Comparison of ENCODE assay signal across 8 mouse cellular contexts in genomic region chr11:94936045-94936444, GRCm38 (mm10). TPM values are rescaled to one million over a fixed set of nuclear protein-coding genes. Genes with fewer than 3 reads are reported as not detected.
DNase-seq lines count a peak whose midpoint lies in the region; ATAC-seq lines count a peak whose summit lies in the region.

Gene Col1a1, plus strand, starts transcription at chr11:94936224.

- H3K4me2 ChIP-seq in forebrain, embryonic 16.5 days (ENCODE audit: low read length), result peak within 1 kb of the TSS; percentile 58
- peak within 1 kb of the TSS; percentile 24 for H3K4me2 ChIP-seq in hindbrain, embryonic 11.5 days (replicated peaks; ENCODE audit: low read depth, low read length)
- peak within 1 kb of the TSS; percentile 61 for H3K4me2 ChIP-seq in neural tube, embryonic 12.5 days (replicated peaks)

- 20% methylated on average over 19 of the region's 19 CpGs for WGBS in forebrain, embryonic 16.5 days
- WGBS in hindbrain, embryonic 11.5 days, result 14% methylated on average over 19 of the region's 19 CpGs
- WGBS in neural tube, embryonic 12.5 days, result 9% methylated on average over 19 of the region's 19 CpGs

- H3K4me1 ChIP-seq in megakaryocyte, embryonic 14.5 days, result peaks cover 25% of the 10 kb centered on the region
- H3K4me1 ChIP-seq in forebrain, embryonic 16.5 days (replicated peaks; ENCODE audit: control insufficient read depth, insufficient read depth, low read length), result peaks cover 14% of the 10 kb centered on the region
- H3K4me1 ChIP-seq in hindbrain, embryonic 11.5 days (replicated peaks; ENCODE audit: control insufficient read depth, insufficient read depth, low read length), result no peaks in the 10 kb centered on the region
- peaks cover 13% of the 10 kb centered on the region for H3K4me1 ChIP-seq in neural tube, embryonic 12.5 days

- peak within 1 kb of the TSS; percentile 88 for H3K4me3 ChIP-seq in megakaryocyte, embryonic 14.5 days (replicated peaks)
- H3K4me3 ChIP-seq in forebrain, embryonic 16.5 days (replicated peaks; ENCODE audit: low read length), result peak within 1 kb of the TSS; percentile 19
- peak within 1 kb of the TSS; percentile 24 for H3K4me3 ChIP-seq in hindbrain, embryonic 11.5 days (ENCODE audit: low read depth, low read length)
- H3K4me3 ChIP-seq in neural tube, embryonic 12.5 days, result peak within 1 kb of the TSS; percentile 23

- ATAC-seq in megakaryocyte, adult 5-6 weeks (ENCODE audit: poor library complexity, severe bottlenecking), result no peak
- no peak for ATAC-seq in forebrain, embryonic 16.5 days
- ATAC-seq in hindbrain, embryonic 11.5 days (ENCODE audit: low FRiP score), result 0 out of 2 replicates have a peak, but pooled peaks have one; percentile 41
- ATAC-seq in neural tube, embryonic 12.5 days (ENCODE audit: low FRiP score, low read depth), result no peak
- ATAC-seq in erythroblast, adult 5-6 weeks (replicated peaks; ENCODE audit: low FRiP score, poor library complexity, severe bottlenecking), result no peak

- H3K36me3 ChIP-seq in megakaryocyte, embryonic 14.5 days (replicated peaks; ENCODE audit: low read length), result no peaks in the 10 kb centered on the region
- no peaks in the 10 kb centered on the region for H3K36me3 ChIP-seq in forebrain, embryonic 16.5 days (ENCODE audit: control insufficient read depth, insufficient read depth)
- H3K36me3 ChIP-seq in hindbrain, embryonic 11.5 days (ENCODE audit: control insufficient read depth, insufficient read depth, low read length), result no peaks in the 10 kb centered on the region
- no peaks in the 10 kb centered on the region for H3K36me3 ChIP-seq in neural tube, embryonic 12.5 days

- peaks cover 86% of the 10 kb centered on the region for H3K27me3 ChIP-seq in megakaryocyte, embryonic 14.5 days (replicated peaks)
- H3K27me3 ChIP-seq in forebrain, embryonic 16.5 days (replicated peaks; ENCODE audit: control insufficient read depth, insufficient read depth, low read length), result peaks cover 34% of the 10 kb centered on the region
- peaks cover 46% of the 10 kb centered on the region for H3K27me3 ChIP-seq in hindbrain, embryonic 11.5 days (ENCODE audit: control insufficient read depth, insufficient read depth, low read length)
- H3K27me3 ChIP-seq in neural tube, embryonic 12.5 days (replicated peaks), result peaks cover 59% of the 10 kb centered on the region

- H3K9ac ChIP-seq in forebrain, embryonic 16.5 days (replicated peaks; ENCODE audit: low read depth, low read length), result no peak within 1 kb of the TSS
- H3K9ac ChIP-seq in hindbrain, embryonic 11.5 days (ENCODE audit: low read depth, low read length), result no peak within 1 kb of the TSS
- H3K9ac ChIP-seq in neural tube, embryonic 12.5 days, result 0 out of 2 replicates have a peak within 1 kb of the TSS, but pooled peaks have one; percentile 1

- no peaks in the 10 kb centered on the region for H3K9me3 ChIP-seq in megakaryocyte, embryonic 14.5 days
- no peaks in the 10 kb centered on the region for H3K9me3 ChIP-seq in forebrain, embryonic 16.5 days (ENCODE audit: control insufficient read depth, low read length)
- H3K9me3 ChIP-seq in hindbrain, embryonic 11.5 days (ENCODE audit: control insufficient read depth, low read length), result no peaks in the 10 kb centered on the region
- no peaks in the 10 kb centered on the region for H3K9me3 ChIP-seq in neural tube, embryonic 12.5 days

- H3K27ac ChIP-seq in forebrain, embryonic 16.5 days (ENCODE audit: low read length), result no peak within 1 kb of the TSS
- no peak within 1 kb of the TSS for H3K27ac ChIP-seq in hindbrain, embryonic 11.5 days (ENCODE audit: low read depth, low read length)
- H3K27ac ChIP-seq in neural tube, embryonic 12.5 days, result no peak within 1 kb of the TSS

- DNase-seq in hindbrain, embryonic 11.5 days (ENCODE audit: low spot score), result no peak
- DNase-seq in liver, result peak; percentile 61
- no peak for DNase-seq in cerebellum, adult 8-10 months

RNA-seq across cellular contexts. Expression of gene Col1a1, which starts in this region (rescaled TPM):
- not detected in 2 replicates for polyA plus RNA-seq in megakaryocyte, embryonic 14.5 days (2012; ENCODE audit: insufficient read depth, low replicate concordance)
- 0.36 and 0.42 TPM in 2 replicates for total RNA-seq in megakaryocyte, adult 5-6 weeks (2015)
- 0.49 and 4.8 TPM in 2 replicates for total RNA-seq in megakaryocyte, adult 5-6 weeks (2017)
- 45.0 and 166 TPM in 2 replicates for polyA plus RNA-seq in forebrain, embryonic 16.5 days (2015; fragmentation: Nextera tagmentation; extraction: Ambion mirVana)
- polyA plus RNA-seq in hindbrain, embryonic 11.5 days (2014; fragmentation: Nextera tagmentation; extraction: Ambion mirVana), result 122 and 135 TPM in 2 replicates
- 209 and 219 TPM in 2 replicates for polyA plus RNA-seq in neural tube, embryonic 12.5 days (2016; fragmentation: Nextera tagmentation; extraction: Ambion mirVana)
- total RNA-seq in erythroblast, adult 5-6 weeks (2015; ENCODE audit: low replicate concordance), result 0.21 TPM in 1 of 2 replicates, not detected in the other
- 0.68 TPM in 1 of 2 replicates, not detected in the other for total RNA-seq in erythroblast, adult 5-6 weeks (2017; ENCODE audit: low replicate concordance)

Comparison
In these comparisons a context has a peak if more than half of its experiments do, and no peak if none do; other contexts are left out.
1. RNA of gene Col1a1 (polyA plus RNA-seq): 209 to 219 TPM in neural tube, embryonic 12.5 days, 122 to 135 TPM in hindbrain, embryonic 11.5 days and 45.0 to 166 TPM in forebrain, embryonic 16.5 days; not detected in megakaryocyte, embryonic 14.5 days; every median in the first group is over 10 times any median in the second.
2. H3K4me3 ChIP-seq: peak in every context shown above with its lines; median percentile 88 in megakaryocyte, embryonic 14.5 days; 24 in hindbrain, embryonic 11.5 days; 23 in neural tube, embryonic 12.5 days; 19 in forebrain, embryonic 16.5 days.
3. Peak in every context shown above with its lines, with median percentiles within 50 percentile points of each other: H3K4me2 ChIP-seq.